Mouse (Mus musculus) ES-Bruce4 (cell line): Measurements from ENCODE around the gene Hist1h4i.

Experiments used
- CTCF ChIP-seq: IDR thresholded peaks from one replicate; pipeline ENCODE4 v1.8.1; 2011; ENCODE audit warnings: low read depth, low read length
- EP300 ChIP-seq: IDR thresholded peaks from 2 replicates; pipeline ENCODE4 v1.6.1; 2011; ENCODE audit warnings: low read depth, low read length; ENCODE audit not compliant: insufficient read depth
- POLR2A ChIP-seq: IDR thresholded peaks from one replicate; pipeline ENCODE4 v1.8.1; 2011; ENCODE audit warnings: low read length; ENCODE audit not compliant: insufficient read depth

DNA sequence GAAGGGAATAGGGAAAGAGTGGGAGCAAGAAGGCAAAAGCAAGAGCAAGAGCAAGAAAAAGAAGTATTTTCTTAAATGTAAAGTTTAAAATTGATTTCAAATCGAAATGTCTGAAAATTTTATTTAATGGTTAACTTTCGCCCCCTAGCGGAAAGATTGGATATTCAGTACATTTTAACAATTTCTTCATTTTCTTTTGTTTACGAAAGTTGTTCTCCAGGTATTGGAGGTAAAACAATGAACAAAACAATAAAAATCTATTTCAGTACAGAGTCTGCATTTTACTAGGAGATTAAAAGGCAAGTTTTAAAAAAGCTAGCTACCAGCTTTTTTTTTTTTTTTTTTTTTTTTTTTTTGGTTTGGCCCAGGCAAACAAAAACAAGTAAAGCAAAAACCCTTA is 10.7 kb downstream of the Hist1h4i start:
- TF ChIP-seq POLR2A (no peak), EP300 (no peak), CTCF (no peak)
